Mouse (Mus musculus) c-Kit-positive CD71-positive TER-119-positive erythroid progenitor cells, embryonic 14.5 days (primary cell): Measurements from ENCODE around the gene Spryd3.

Experiments used
- DNase-seq: peaks from one replicate; pipeline ENCODE4 v3.0.0-alpha.2; 2013; ENCODE audit warnings: low spot score

Gene Spryd3

DNA sequence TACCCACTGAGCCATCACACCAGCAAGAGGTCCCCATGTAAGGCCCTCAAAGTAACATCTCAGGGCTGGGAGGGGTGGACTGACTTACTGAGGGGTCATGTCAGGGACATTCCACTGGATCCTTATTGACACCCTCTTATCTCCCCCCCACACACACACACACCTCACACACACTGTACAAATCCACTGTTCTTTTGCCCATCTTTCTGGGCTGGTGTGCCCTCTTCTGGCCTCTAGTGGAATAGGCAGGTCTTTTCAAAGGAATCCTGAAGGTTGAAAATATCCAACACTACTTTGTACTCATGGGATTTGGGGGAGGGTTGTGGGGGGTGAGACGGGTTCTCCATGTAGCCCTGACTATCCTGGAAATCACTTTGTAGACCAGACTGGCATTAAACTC lies 10.8 kb upstream of the Spryd3 start:
- peak; percentile 41 for DNase-seq

DNA sequence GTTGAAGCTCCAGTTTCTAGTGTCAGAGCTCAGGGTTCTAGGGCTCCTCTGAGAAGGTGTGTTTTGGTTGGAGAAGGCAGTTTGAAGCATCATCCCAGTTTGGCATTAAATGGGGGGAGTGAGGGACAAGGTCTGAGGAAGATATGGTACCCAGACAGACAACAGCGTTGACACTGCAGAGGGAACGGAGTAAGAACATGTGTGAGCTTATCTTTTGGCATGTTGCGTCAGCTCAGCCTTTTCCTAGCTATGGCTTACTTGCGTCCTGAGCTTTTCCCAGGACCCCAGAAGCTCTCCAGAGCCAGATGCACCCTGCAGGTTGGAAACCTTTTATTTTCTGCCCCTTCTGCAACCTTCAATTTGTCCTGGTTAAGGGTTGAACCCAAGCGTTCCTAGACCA lies 10.1 kb upstream of the Spryd3 start:
- no peak for DNase-seq

DNA sequence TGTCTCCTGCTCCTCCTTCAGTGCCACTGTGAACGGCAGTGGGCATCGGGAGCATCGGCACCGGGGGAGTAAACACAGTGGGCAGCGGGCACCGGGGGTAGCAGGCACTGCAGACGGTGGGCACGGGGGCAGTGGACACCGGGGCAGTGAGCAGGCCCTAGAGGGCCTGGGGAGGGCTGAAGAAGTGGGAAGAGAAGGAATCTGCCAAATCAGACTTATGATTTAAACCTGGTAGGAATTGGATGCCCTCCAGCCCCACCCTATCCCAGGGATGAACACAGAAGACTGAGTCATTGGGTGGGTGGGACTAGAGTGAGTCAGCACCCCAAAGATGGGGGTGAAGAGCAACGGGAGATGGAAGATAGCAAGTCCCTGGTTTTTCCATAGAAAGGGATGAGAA lies 9.3 kb upstream of the Spryd3 start:
- no peak for DNase-seq

DNA sequence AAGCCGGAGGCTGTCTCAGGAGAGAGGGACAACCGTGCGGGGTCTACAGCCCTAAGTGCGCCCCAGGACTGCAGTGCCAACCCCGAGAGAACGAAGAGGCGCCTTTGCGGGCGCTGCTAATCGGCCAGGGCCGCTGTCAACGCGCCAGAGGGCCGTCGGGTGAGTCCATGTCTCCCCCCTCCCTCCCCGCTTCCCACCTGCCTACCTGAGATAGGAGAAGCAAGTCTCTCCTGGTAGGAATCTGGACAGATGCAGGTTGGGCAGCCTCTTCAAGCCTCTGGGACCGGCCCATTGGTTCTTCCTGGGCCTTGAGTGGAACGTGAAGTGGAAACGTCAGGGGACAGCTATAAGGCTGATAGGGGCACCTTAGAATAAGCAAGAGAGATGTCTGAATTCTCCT lies 8.7 kb upstream of the Spryd3 start:
- no peak for DNase-seq

DNA sequence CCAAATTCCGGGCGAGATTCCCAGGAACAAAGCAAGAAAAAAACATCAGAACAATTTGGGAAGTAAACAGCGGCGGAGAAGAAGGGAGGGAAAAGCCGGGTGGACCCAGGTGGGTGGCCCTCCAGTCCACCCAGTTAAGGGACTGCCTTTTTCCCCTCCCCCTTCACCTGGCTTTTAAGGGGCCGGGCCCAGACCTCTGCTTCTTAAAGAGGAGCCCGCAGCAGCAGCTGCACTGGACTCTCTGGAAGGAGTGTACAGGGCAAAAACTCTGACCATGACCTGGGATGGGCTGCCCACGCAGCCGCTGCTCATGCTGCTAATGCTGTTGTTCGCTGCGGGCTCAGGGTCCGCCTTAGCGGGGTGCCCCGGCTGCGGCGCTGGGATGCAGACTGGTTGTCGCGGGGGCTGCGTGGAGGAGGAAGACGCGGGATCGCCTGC lies 8.3 kb upstream of the Spryd3 start, which contains the start of gene Igfbp6:
TSS of gene Igfbp6 (plus strand) at position 89 of the 438 bp plus-strand sequence.
- no peak for DNase-seq

DNA sequence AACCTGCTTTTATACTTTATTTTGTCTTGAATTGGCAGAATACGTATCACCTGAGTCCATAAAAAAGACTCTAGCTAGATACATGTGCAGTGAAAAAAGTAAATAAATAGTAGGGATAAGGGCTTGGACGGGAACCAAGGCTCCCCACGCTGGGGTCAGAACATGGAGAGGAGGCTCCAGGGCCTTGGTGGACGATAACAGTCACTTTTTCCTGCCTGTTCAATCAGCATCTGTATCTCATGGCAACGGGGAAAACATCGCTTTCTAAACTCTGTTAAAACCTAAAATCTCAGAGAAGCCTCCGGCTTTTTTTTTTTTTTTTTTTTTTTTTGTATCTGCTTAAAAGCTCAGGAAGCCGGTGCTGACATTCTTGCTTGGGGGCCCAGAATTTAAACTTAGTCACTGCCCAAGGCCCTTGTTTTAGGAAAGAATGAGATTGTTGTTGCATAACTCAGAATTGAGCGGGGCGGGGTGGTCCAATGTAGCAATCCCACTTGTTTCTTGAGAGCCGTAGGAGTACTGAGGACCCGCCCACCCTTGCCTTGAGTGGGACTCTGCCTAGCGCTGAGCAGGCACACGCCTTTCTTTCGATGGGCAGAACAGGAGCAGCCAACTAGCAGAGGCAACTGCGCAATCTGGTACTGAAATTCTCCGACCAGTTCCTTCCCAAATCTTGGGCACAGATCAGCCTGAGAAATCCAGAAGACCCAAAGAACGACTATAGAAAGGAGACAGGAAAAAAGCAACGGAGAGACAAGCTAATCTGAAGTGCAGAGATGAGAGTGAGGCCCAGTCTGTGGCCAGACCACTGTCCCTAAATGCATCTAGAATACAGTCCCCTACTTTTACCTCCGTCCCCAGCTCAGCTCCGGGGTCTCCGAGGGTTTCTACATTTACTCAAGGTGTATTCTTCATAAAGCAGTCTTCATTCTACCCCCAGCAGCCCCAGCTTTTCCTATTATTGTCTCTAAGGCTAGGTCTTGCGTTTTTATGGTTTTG lies 7.2 kb upstream of the Spryd3 start:
- no peak for DNase-seq

DNA sequence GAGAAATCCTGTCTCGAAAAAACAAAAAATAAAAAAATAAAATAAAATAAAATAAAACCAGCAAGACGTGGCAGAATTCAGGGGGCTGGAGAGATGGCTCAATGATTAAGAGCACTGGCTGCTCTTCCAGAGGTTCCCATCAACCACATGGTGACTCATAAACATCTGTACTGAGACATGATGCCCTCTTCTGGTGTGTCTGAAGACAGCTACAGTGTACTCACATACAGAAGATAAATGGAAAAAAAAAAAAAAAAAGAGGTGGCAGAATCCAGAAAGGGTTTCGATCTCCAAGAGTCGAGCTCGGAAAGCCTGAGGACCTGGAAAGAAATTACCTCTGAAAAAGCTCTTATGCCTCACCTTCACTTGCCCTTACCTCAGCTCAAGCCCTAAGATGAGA lies 5.1 kb upstream of the Spryd3 start:
- no peak for DNase-seq

DNA sequence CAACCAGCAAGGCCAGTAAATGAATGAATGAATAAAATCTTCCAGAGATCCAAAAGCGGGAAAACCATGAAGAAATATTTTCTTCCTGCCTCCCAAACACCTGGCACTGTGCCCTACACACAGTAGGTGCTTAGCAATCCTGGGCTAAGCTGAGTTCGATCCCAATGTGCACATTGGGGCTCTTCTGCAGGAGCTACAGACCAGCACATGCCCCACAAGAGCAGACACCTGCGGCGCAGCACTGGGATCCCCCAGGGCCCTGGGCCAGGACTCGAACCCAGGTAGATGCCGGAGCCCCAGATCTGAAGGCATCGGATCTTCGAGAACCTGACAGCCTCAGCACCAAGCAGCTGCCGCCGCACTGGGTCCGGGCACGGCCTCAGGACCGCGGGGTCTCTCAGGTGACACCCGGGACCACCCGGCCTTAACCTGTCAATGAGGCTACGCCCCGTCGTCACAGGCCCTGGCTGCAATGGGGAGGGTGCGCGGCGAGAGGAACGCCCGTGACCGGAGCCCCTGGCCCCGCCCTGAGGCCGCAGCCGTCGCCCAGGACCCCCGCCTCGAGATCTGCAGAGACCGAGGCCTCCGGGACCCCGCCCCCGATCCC lies 409 bp downstream of the Spryd3 start:
- DNase-seq: no peak

DNA sequence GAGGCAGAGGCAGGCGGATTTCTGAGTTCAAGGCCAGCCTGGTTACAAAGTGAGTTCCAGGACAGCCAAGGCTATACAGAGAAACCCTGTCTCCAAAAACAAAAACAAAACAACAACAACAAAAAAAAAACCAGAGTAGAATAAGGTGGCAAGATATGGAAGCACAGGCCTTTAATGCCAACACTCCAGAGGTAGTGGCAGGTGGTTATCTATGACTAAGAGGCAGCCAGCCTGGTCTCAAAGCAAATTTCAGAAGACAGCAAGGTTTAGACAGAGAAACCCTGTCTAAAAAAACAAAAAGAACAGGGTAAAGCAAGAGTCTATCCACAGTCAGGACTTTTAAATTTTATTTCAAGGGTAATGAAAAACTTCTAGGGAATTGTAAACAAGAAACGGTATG lies 1.3 kb downstream of the Spryd3 start:
- DNase-seq: no peak

DNA sequence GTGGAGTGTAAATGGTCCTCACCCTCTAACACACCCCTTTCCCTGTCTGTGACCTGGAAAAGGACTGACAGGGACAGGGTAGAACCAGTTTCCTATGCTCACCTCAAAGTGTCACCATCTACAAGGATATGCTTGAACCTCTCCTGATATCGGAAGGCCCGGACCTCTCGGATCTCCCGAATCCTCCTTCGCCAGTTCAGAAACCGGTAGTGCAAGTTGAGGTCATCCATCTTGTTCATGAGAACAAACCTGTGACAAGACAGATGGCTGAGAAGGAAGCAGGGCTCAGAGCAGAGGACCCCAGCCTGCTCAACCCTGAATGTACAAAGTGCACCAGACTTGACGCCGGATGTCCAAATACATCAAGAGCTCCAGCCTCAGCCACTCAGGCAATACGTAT lies 2.7 kb downstream of the Spryd3 start:
- DNase-seq: no peak

DNA sequence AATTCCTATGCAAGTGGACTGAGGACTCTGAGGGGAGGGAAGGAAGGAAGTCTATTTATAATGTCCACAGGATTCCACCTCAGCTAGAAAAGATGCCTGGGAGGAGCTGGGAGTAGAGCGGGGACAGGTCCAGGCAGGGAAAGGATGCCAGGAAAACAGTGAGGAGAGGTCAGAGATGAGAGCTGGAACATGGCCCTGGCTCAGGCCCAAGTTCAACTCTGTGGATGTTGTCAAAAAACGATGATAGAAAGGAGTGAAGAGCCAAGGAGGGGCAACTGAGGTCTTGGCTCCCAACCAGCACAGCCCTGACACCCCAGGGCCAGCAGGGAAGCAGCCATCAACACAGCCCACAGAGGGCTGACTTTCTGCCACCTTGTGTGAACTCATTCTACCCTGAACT lies 9.7 kb downstream of the Spryd3 start:
- DNase-seq: no peak

DNA sequence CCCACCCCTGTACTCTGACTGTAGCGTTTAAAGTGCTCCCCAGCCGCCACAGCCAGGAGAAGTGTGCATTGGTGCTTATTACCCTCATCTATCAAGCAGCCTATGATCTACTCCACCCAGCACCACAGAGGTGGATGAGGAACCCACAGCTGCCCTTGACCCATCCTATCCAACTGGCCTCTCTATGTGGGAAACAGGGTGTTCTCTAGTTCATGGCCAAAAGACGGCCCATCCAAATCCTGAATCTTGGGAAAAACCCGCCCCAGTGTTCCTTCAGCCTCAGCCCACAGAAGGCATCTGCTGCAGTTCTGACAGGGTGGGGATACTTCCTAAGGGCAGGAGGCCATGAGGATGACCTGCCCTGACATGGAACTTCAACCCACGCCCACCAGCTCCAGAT lies 15.5 kb downstream of the Spryd3 start:
- DNase-seq: no peak

DNA sequence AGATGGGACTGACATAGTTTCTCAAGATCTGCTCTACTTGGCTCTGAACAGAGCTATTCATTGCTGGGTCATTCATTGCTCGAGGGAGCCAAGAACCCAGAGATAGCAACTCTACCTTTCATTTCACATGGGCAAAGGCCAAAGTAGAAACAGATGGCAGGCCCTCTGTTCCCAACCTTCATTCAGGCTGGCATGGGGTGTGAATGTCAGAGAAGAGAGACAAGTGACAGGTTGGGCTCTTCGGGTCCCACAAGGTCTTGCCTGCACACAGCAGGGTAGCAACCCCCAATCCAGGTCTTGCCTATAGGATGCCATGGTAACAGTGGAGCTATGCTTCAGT lies 16.2 kb downstream of the Spryd3 start:
- DNase-seq: no peak

DNA sequence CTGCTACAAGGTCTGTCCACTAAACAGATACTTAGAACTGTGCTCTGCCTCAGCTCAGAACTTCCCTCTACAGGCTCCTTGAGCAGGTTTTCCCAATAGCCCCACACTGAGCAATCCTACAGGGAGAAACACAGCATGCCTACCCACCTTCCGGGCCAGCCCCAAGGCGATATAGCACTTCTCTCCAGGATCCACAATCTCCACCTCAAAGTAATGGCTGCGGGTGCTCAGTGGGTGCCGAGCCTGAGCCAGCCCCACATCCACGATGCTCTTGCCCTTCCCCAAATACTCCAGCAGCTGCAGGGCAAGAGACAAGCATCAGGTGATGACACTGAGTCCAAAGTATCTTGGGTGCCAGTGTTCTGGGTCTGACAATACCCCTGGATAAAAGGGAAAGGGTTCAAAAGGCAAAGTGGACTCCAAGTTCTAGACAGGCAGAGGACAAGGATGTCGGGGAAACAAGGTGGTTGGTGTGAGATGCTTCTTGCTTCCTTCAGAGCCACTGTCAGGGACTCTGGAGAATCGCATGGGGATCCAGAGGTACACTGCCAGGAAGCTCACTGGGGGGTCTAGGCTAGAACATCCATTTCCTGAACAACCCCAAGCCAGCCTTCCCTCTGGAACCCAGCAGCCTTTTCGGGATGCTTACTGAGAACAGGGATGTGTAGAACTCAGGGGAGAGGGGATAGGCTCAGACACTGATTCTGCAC lies 16.8 kb downstream of the Spryd3 start:
- no peak for DNase-seq

DNA sequence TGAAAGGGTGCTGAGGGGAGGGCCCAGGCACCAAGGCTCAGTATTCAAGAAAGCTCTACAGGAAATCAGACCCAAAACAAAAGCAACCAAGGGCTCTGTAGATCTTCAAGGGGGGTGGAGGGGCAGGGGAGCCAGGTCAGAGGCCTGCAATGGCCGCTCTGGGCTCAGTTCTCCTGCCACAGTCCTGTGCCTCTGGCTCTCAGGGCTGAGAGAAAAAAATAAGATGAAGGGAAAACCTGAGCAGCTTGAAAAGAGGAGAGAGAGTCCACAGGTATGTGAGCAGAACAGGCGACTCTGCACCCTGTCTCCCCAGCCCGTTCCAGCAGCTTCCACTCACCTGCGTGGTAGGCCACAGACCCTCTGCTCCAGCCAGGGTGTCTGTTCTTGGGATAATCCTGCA lies 17.4 kb downstream of the Spryd3 start:
- DNase-seq: no peak

DNA sequence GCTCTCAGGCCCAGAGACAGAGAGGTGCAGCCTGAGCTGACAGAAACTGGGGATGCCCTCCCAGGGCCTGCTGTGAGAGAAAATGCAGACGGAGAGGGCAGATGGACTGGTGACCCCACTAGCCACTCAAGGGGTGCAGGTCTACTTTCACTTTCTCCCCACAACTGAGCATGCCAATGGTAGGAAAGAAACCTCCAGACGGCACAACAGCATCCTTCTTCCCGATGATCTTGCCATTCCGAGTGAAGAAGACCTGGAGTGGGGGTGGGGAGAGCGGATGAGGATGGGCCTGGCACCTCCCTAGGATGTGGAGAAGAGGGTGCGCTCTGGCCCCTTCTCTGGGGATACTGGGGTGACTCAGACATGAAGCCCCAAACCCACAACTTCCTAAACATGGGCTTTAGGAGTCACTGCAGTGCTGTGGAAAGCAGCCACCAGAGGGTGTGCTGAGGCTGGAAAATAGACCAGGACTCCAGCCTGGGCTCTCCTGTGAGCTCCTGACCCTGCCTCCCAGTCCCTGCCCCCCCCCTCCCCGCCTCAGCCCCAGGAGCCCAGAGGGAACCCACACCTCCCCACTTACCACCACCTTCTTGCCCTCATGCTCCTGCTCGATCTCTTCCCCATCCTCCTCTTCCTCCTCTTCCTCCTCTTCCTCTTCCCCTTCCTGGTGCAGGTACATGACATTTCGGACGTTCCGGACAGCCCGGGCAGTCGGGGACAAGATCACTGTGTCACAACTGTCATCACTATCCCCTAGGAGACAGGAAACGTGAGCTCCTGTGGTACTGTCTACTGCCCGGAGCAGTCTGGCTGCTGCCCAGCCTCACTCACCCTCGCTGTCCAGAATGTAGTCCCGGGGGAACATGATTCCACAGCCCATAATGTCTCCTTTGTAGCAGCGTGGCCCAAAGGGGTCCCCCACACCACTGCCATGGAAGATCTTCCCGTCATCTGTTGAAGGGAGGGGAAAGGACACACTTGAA lies 18.3 kb downstream of the Spryd3 start:
- no peak for DNase-seq

DNA sequence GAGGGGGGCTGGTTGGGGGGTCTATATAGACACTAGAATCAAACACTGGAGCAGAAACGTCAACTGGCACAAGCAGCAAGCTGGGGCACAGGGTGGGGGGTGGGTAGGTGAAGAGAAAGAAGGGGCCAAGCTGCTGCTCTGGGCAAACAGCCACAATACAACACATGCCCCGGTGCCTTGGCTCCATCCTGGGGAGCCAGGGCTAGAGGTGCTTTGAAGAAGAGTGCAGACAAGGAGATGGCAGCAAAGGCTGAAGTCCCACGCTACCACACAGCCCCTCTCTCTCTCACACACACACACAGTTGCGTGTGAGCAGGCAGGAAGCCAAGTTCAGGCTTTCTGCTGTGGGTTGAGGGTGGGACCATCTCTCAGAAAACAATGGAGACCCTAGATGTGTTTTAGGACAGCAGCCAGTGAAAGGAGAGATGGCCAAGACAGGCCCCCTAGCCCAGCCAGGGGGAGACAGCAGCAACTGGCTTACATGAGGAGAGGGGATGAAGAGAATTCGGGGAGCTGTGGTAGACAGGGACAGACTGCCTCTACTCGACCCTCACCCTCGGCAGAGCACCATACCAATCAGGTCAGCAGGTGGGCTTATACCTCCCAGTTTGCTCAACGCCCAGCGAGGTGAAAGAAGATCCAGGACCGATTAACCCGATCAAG lies 19.1 kb downstream of the Spryd3 start:
- no peak for DNase-seq

DNA sequence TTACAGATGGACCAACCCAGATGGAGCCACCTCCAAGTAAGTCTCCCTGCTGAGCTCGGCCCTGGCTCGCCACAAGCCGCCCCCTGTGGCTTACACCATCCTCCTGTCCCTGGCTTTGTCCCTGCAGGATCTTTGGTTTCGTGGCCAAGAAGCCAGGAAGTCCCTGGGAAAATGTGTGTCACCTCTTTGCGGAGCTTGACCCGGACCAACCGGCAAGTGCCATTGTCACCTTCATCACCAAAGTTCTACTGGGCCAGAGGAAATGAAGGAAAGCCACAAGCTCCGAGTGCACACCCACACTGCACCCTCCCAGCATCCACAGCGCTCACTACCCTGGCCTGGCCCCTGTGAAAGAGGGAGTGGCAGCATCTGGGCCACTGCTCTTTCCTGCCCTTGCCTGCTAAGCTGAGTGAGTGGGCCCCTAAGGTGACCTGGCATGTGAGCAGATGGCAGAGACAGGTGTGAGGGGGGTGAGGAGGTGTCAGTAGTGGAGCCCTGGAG lies 20.3 kb downstream of the Spryd3 start:
- DNase-seq: no peak

DNA sequence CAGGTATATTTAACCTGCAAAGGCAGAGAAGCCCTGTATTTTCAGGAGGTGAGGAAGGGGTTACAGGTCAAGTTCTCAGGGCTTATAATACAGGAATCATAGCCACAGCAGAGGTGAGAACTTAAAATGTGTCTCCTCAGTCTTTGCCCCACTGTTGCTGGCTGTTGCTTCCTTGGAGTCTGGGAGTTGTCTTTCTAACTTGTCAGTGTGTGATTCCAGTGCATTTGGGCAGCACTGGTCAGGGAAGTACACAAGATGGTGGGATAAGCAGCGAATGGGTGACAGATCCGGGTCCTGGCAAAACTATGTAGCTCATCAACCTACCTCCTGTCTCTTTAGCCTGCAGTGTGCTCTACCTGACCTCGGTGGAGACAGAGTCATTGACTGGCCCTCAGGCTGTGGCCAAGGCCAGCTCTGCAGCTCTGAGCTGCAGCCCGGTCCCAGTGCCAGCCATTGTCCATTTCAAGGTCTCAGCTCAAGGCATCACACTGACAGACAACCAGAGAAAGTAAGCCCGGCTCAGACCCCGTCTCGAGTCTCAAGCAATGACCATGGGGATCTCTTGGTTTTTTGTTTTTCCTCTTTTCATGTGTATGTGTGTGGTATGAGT lies 21.3 kb downstream of the Spryd3 start:
- DNase-seq: no peak

DNA sequence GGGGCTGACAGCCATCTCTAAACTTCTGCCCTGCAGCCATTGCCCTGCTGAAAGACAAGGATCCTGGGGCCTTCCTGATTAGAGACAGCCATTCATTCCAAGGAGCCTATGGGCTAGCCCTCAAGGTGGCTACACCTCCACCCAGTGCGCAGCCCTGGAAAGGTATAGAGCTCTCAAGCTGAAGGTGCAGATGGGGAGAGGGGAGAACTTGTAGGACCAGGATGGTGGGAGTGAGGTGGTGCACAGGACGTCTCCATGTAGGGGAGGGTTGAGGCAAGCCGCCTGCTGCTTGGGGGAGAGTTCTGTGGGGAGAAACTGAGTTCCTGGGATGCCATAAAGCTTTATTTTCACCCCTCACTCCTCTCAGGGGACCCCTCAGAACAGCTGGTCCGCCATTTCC lies 22.4 kb downstream of the Spryd3 start:
- DNase-seq: no peak

DNA sequence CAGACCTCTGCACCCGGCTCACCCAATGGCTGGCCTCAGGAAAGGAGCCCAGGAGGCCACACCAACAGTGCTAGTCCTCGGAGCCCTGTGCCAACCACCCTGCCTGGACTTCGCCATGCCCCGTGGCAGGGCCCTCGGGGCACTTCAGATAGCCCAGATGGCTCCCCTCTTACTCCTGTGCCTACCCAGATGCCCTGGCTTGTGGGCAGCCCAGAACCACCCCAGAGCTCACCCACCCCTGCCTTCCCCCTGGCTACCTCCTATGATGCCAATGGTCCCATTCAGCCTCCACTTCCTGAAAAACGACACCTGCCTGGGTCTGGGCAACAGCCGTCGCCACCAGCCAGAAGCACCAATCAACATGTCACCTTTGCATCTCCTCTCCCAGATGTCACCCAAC lies 23.2 kb downstream of the Spryd3 start:
- DNase-seq: no peak
